Mouse (Mus musculus) hindlimb bud, embryonic 11.5 days (tissue): ENCODE data around the gene Cd300lf.

Experiments used
- DNase-seq: peaks from one replicate; pipeline ENCODE4 v3.0.0-alpha.2; 2012; ENCODE audit warnings: low read depth, low spot score; ENCODE audit errors: extremely low spot score

Cd300lf gene

GRCm38 (mm10) chr11:115161578-115162204 is 27.9 kb upstream of the Cd300lf start:
- DNase-seq: no peak

- DNase-seq: no peak
Measured at GRCm38 (mm10) chr11:115160883-115161577, 27.2 kb upstream of the Cd300lf start.

- no peak for DNase-seq
Measured at GRCm38 (mm10) chr11:115160016-115160797, 26.4 kb upstream of the Cd300lf start.

GRCm38 (mm10) chr11:115157933-115158719 is 24.3 kb upstream of the Cd300lf start:
- no peak for DNase-seq

GRCm38 (mm10) chr11:115155053-115155634 is 21.4 kb upstream of the Cd300lf start:
- DNase-seq: no peak

- DNase-seq: no peak
Measured at GRCm38 (mm10) chr11:115153699-115154292, 20.0 kb upstream of the Cd300lf start.

- DNase-seq: no peak
Measured at GRCm38 (mm10) chr11:115153088-115153487, 19.3 kb upstream of the Cd300lf start.

- DNase-seq: no peak
Measured at GRCm38 (mm10) chr11:115151755-115152429, 18.1 kb upstream of the Cd300lf start.

GRCm38 (mm10) chr11:115150741-115151254 is 17.0 kb upstream of the Cd300lf start:
- DNase-seq: no peak

- no peak for DNase-seq
Measured at GRCm38 (mm10) chr11:115147813-115148212, 14.0 kb upstream of the Cd300lf start.

- DNase-seq: no peak
Measured at GRCm38 (mm10) chr11:115141970-115142369, 8.2 kb upstream of the Cd300lf start.

GRCm38 (mm10) chr11:115138597-115139262 is 4.9 kb upstream of the Cd300lf start:
- DNase-seq: no peak

GRCm38 (mm10) chr11:115131768-115132381 is 1.9 kb downstream of the Cd300lf start:
- DNase-seq: no peak

- DNase-seq: no peak
Measured at GRCm38 (mm10) chr11:115129508-115130126, 4.2 kb downstream of the Cd300lf start.

GRCm38 (mm10) chr11:115128483-115128882 is 5.3 kb downstream of the Cd300lf start:
- no peak for DNase-seq

GRCm38 (mm10) chr11:115119409-115119808 is 14.4 kb downstream of the Cd300lf start:
- no peak for DNase-seq

- no peak for DNase-seq
Measured at GRCm38 (mm10) chr11:115112196-115112595, 21.6 kb downstream of the Cd300lf start.

- no peak for DNase-seq
Measured at GRCm38 (mm10) chr11:115110271-115110670, 23.5 kb downstream of the Cd300lf start.
